Mouse (Mus musculus) C2C12 (cell line): ENCODE results near the gene Kcnh2. TPM values are rescaled to one million over a fixed set of nuclear protein-coding genes. Genes with fewer than 3 reads are reported as not detected.
A peak's percentile ranks its signal among the peaks of the same experiment; 100 is the strongest.

Source experiments
- H3K27me3 ChIP-seq: one replicate; pipeline ENCODE4 v1.6.1; 2011; ENCODE audit not compliant: control insufficient read depth, insufficient read depth, insufficient read length
- H3K36me3 ChIP-seq: one replicate; pipeline ENCODE4 v1.6.1; 2011; ENCODE audit not compliant: control insufficient read depth, insufficient read depth
- H3K4me3 ChIP-seq: one replicate; pipeline ENCODE4 v1.5.1; 2011; ENCODE audit warnings: mild to moderate bottlenecking, control low read depth; ENCODE audit not compliant: poor library complexity, insufficient read depth, severe bottlenecking
- H3K79me2 ChIP-seq: one replicate; pipeline ENCODE4 v1.6.1; 2011; ENCODE audit not compliant: control insufficient read depth, insufficient read depth
- H3K79me3 ChIP-seq: one replicate; pipeline ENCODE4 v1.6.1; 2011; ENCODE audit warnings: low read depth, control low read depth
- H3ac ChIP-seq: one replicate; pipeline ENCODE3; 2011; ENCODE audit warnings: low read depth; ENCODE audit not compliant: control insufficient read depth, insufficient read length
- CEBPB ChIP-seq: IDR thresholded peaks from one replicate; pipeline ENCODE4 v1.6.1; 2011; ENCODE audit warnings: low read depth, mild to moderate bottlenecking, control low read depth, moderate library complexity
- CTCF ChIP-seq: IDR thresholded peaks from one replicate; pipeline ENCODE4 v1.5.1; 2011; ENCODE audit not compliant: control insufficient read depth, insufficient read depth, insufficient read length
- FOSL1 ChIP-seq: IDR thresholded peaks from one replicate; pipeline ENCODE4 v1.8.0; 2011; ENCODE audit warnings: mild to moderate bottlenecking, low read length; ENCODE audit not compliant: poor library complexity, insufficient read depth, severe bottlenecking
- MAX ChIP-seq: IDR thresholded peaks from one replicate; pipeline ENCODE4 v1.6.1; 2011; ENCODE audit warnings: mild to moderate bottlenecking, control low read depth
- MYOD1 ChIP-seq: IDR thresholded peaks from one replicate; pipeline ENCODE4 v1.6.1; 2011; ENCODE audit warnings: low read depth; ENCODE audit not compliant: control insufficient read depth, insufficient read length
- MYOG ChIP-seq: IDR thresholded peaks from one replicate; pipeline ENCODE4 v1.6.1; 2011; ENCODE audit not compliant: control insufficient read depth, insufficient read length; ENCODE audit errors: extremely low read depth
- USF1 ChIP-seq: IDR thresholded peaks from one replicate; pipeline ENCODE4 v1.6.1; 2011; ENCODE audit warnings: low read depth, mild to moderate bottlenecking, control low read depth, moderate library complexity
- polyA plus RNA-seq: library from polyadenylated mRNA; unstranded; fragments of >200 nt; fragmentation: generic; extraction: Trizol; gene quantifications from one replicate; pipeline ENCODE4 v1.2.1, GENCODE M21; 2012; ENCODE audit warnings: missing spikeins

Gene Kcnh2
- polyA plus RNA-seq, 1 experiment, result 3.1 TPM

DNA sequence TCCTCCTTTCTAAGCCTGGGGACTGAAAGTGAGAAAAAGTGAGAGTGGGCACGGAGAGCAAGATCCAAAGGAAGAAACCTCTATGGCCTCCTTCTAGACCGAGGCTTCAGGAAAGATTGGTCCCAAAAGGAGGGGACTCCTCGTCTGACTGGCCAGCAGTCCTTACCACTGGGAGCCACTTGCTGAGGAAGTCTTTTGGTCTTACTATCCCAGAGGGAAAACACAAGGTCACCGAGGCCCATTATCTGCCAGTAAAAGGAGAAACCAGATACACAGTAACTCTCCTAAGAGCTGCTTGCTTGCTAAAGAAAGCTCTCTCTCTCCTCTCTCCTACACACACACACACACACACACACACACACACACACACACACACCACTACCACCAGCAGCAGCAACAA is 1.9 kb upstream of the Kcnh2 start:
- no peaks in the 10 kb centered on the region for H3K36me3 ChIP-seq
- TF ChIP-seq CTCF (no peak), MYOD1 (no peak), MYOG (no peak)

DNA sequence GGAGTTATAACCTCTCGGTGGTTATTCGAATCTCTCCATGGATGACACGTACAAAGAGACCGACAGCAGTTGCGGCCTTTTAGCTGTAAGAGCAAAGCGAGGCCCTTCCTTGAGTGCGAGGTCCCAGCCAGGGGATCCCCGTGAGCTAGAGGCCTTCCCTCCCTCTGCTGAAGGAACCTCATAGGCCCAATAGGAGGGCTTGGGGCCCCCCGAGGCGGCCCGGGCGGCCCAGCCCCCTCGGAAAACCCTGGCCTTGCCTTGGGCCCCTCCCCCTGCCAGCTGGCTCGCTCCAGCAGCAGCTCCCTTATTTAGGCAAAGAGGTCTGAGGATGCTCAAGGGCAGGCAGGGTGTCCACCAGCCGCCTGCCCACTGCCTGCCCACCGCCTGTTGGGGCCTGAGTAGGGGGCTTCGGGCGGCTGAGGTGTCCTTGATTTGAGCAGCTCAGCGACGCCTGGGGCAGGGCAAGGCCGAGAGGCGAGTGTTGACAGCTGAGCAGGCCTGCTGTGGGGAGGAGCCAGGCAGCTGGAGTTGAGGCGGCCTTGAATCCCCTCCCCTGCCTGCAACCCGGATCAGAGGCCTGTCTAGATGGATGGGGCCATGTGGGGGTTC is 951 bp upstream of the Kcnh2 start:
- Histone ChIP-seq H3K27me3 (peaks cover 3% of the 10 kb centered on the region), H3K36me3 (no peaks in the 10 kb centered on the region), H3K79me3 (no peaks in the 10 kb centered on the region), H3K4me3 (peak overlapping the region; percentile 25), H3ac (no peak overlapping the region), H3K79me2 (no peaks in the 10 kb centered on the region)
- no peak for TF ChIP-seq CEBPB
- TF ChIP-seq MAX, result no peak
- TF ChIP-seq MYOG, result no peak
- no peak for TF ChIP-seq MYOD1
- TF ChIP-seq FOSL1, result no peak
- TF ChIP-seq USF1, result no peak
- TF ChIP-seq CTCF, result no peak

More for the DNA sequence above, 1.9 kb upstream of the Kcnh2 start:
- Histone ChIP-seq H3K4me3 (no peak overlapping the region), H3K27me3 (peaks cover 3% of the 10 kb centered on the region), H3K79me2 (no peaks in the 10 kb centered on the region), H3K79me3 (no peaks in the 10 kb centered on the region), H3ac (no peak overlapping the region)

DNA sequence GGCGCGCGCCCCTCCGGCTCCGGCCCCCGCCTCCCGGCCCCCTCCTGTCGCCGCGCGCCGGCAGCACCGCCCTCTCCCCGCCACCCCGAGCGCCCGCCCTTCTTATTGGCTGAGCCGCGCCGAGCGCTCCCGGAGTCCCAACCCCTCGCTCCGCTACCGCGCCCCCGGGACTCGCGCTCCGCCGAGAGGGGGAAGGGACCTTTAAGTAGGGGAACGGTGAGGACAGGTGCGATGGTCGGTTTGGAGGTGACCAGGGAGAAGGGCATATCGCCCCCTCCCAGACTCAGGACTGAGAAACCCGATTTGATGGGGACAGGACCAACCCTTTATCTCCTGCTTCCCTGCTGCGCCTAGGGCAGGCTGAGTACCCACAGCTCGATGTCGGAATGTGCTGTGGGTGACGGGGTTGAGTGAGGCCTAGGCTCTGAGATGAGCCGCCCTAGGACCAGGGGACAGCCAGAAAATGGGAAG is 332 bp upstream of the Kcnh2 start:
- Histone ChIP-seq H3K79me2 (no peaks in the 10 kb centered on the region), H3K27me3 (peaks cover 3% of the 10 kb centered on the region)
- TF ChIP-seq CEBPB (no peak), FOSL1 (no peak), CTCF (no peak), USF1 (no peak), MAX (no peak), MYOD1 (no peak), MYOG (no peak)

DNA sequence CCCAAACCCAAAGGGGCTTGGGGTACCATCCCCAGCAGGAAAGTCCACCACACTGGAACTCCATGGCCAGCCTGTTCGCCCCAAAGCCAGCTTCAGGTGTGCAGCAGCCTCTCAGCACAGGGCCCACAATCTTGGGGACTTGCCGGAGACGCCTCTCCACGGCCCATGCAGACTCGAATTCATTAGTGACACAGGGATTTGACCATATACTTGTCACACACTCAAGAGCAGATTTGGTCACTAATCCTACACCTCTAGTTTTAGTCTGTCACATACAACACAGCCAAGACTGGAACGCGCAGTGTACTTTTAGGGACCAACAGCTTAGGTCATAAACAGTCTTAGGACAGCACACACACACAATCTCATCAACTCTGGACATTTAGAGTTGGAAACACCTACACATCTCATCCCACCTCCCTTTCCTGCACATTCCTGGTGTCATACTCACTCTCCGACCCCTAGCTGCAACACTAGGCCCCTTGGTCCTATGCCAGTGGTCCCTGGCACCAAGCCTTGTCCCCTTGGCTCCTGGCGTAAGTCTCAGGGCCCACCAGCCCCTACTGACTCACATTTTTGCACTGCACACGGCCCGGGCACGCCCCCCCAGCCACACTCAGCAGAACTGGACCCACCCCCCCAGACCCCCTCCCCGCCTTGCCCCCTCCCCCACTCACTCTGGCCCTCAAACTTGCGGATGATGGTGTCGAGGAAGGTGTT is 713 bp downstream of the Kcnh2 start:
- H3K36me3 ChIP-seq, result no peaks in the 10 kb centered on the region
- H3ac ChIP-seq, result no peak overlapping the region
- H3K4me3 ChIP-seq, result peak overlapping the region; percentile 25
- no peak for TF ChIP-seq FOSL1
- no peak for TF ChIP-seq MAX
- no peak for TF ChIP-seq USF1
- no peak for TF ChIP-seq CTCF
- no peak for TF ChIP-seq CEBPB
- TF ChIP-seq MYOD1, result no peak
- no peak for TF ChIP-seq MYOG
- peaks cover 3% of the 10 kb centered on the region for H3K27me3 ChIP-seq
- no peaks in the 10 kb centered on the region for H3K79me3 ChIP-seq
- no peaks in the 10 kb centered on the region for H3K79me2 ChIP-seq

More for the DNA sequence above, 332 bp upstream of the Kcnh2 start:
- Histone ChIP-seq H3K36me3 (no peaks in the 10 kb centered on the region), H3K79me3 (no peaks in the 10 kb centered on the region), H3ac (peak overlapping the region; percentile 42), H3K4me3 (peak overlapping the region; percentile 25)

DNA sequence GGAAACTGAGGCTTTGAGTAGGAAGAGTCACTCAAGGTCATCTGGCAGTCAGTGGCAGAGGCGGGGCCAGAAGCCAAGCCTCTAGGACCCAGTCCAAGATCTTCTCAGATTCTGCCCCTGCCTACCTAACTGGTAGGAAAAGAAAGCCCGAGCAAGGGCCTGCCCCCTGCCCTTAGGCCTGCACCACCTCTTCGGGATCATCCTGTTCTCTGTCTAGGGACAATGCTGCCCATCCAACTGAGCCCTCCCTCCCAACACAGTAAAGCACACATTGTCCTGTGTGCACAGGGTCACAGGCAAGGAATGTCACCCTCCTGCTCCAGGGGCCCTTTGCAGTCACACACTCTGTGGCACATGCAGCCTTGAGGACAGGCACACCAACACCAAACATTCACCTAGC is 1.3 kb downstream of the Kcnh2 start:
- Histone ChIP-seq H3ac (no peak overlapping the region), H3K27me3 (peaks cover 3% of the 10 kb centered on the region), H3K79me2 (no peaks in the 10 kb centered on the region), H3K36me3 (no peaks in the 10 kb centered on the region), H3K79me3 (no peaks in the 10 kb centered on the region), H3K4me3 (no peak overlapping the region)
- no peak for TF ChIP-seq FOSL1
- TF ChIP-seq CEBPB, result no peak
- no peak for TF ChIP-seq CTCF
- TF ChIP-seq MAX, result no peak
